Mouse (Mus musculus): Measurements from ENCODE around the gene Mrfap1. TPM values are rescaled to one million over a fixed set of nuclear protein-coding genes. Genes with fewer than 3 reads are reported as not detected.

Gene Mrfap1
- total RNA-seq (2021): 603 and 658 TPM in 2 replicates
- long read RNA-seq, transcript Mrfap1-201 (2 exons, 1,648 nt): major isoform, 597 of 620 reads
- long read RNA-seq, partial matches to known transcripts: 0 of 620 reads
- long read RNA-seq, other reads (novel, unspliced or antisense): 23 of 620 reads

DNA sequence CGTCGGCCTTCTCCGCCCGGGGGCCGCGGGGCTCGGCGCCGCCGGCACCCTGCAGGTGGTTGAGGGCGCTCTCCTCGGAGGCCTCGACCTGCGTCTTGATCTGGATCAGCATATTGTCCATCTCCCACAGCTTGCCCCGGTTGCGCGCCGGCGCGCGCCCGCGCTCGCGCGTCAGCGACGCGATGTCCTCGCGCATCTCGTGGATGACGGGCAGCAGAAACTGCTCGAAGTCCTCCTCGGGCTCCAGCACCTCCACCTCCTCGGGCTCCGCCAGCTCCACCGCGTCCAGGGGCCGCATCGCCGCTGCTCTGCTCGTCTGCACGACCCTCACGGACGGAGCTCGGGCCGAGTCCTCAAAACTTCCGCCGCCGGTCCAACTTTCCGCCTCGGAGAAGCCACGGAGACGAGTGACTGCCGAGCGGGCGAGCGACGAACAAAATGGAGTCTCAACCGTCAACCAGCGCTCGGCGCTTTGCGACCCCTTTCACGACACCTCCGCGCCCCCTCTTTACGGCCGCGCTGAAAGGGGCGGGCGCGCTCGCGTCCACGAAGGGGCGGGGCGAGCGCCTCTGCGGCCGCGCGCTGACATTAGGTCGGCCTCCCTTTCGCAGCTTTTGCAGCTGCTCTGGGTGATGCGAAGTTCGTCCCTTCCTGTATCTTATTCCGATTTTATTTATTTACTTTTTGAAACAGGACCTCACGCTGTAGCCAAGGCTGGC lies at the start of gene Mrfap1:
Mrfap1 (minus strand) TSS at position 477 of the 719 bp plus-strand sequence.
- DNase-seq: peak; percentile 92

DNA sequence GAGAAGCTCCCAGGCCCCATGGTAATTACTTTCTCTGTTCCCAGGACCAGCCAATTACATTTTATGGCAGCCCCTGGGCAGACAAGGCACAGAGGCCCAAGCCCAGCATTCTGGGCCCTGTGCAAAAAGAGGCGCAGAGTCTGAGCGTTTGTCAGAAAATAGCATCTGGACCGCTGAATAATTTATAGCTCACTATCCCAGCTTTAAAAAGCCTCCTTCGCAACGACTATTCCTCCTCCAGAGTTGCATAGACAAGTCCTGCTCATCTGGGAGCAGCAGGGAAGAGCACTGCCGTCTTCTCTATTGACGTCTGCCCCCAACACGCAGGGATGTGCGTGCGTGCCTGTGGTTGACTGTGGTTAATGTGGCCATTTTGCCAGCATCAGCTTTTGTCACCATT lies 47.9 kb upstream of the Mrfap1 start:
- DNase-seq: no peak

DNA sequence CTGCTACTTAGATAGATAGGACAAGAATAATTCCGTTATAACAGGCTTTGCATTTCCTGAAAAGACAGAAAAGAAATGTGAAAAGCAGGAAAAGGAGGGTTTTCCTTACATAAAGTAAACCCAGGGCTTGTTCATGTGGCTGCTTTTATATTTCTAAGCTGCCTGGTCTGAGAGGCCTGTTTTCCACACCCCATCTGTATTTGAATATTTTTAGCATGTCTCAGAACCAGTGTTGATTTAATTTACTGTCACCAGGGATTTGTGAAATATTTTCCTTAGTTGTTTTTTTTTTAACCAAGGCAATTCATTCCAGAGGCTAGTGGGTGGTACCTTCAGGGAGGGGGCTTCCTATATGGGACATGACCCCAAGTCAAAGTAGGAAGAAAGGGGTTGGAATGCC lies 45.1 kb upstream of the Mrfap1 start:
- DNase-seq: no peak

DNA sequence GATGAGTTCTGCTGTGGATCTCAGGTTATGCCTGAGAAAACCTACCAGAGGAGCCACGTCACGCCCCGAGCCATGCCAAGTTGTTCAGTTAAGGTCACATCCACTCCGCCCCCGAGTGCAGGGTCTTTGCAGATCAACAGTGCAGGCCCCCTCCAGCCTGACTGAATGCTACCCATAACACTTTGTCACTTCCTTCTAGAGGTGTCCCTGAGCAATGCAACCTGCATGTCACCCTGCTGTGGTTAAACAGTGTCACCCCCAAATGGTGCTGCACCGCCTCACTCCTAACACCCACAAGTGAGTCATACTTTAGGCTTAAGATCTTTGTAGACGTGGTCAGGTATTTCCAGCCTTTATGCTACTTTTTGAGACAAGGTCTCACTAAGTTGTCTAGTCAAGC lies 43.5 kb upstream of the Mrfap1 start:
- DNase-seq: no peak

DNA sequence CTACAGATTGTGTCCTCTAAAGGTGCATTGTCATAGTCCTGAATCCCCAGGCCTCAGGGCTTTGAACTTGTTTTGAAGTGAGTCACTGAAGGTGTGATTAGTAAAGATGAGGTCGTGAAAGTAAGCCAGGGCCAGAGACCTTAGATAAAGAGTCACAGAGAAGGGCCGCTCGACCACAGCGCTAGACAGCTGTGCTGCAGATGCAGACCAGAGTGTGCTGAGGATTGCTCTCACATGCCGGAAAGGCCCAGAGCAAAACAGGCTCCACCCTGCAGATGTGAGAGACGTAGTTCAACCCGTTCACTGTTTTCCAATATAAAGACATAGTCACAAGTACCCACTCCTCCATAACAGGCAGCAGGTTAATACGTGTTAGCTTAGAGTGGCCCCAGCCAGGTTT lies 43.0 kb upstream of the Mrfap1 start:
- DNase-seq: no peak

DNA sequence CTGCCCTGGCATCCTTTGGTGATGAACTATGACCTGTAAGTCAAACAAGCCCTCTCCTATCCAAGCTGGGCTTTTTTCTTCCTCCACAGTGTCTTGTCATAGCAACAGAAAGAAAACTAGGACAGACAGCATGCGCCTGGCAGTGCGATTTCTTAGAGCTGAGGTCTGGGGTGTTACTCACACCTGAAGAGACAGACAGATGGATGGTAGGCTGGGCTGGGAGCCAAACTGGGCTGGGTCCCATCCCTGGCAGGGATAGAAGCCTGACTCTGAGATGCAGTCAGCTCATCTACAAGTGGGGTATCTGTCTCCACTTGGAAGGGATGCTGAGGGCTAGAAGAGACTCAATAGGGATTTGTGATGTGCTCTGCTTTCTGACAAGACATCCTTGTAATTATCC lies 42.5 kb upstream of the Mrfap1 start:
- peak; percentile 15 for DNase-seq

DNA sequence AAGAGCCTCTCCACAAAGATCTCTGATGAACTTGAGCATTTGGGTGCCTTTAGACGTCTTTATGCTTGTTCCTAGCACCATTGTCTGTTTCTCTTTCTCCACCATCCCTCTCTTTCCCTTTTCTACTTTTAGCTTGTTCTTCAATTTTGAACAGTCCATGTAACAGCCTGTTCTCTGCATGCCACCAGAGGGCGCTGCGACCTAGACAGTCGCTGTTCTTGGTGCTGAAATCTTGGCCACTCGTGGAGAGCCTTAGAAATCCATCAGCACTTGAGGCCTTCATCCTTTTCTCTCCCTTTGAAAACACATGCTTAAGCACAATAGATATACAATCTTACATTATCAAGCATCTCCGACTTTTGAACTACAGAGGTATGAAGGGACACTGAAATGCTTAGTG lies 39.4 kb upstream of the Mrfap1 start:
- DNase-seq: peak; percentile 80

DNA sequence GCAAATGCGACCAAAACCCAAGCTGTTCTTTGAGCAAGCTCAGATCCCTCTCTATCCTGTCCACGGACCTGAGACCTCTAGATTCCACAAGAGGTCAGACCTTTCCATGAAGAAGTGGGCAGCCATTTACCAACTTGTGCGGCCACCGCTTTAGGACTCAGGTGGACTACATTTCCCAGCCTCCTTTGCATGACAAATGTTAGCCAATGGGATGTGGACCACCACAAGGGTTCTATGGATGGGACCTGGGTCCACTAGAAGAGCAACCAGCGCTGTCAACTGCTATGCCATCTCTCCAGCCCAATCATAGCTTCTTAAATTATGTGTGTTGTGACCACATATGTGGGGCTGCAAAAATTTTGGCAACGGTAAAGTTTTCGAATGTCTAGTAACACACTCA lies 34.7 kb upstream of the Mrfap1 start:
- DNase-seq: no peak

DNA sequence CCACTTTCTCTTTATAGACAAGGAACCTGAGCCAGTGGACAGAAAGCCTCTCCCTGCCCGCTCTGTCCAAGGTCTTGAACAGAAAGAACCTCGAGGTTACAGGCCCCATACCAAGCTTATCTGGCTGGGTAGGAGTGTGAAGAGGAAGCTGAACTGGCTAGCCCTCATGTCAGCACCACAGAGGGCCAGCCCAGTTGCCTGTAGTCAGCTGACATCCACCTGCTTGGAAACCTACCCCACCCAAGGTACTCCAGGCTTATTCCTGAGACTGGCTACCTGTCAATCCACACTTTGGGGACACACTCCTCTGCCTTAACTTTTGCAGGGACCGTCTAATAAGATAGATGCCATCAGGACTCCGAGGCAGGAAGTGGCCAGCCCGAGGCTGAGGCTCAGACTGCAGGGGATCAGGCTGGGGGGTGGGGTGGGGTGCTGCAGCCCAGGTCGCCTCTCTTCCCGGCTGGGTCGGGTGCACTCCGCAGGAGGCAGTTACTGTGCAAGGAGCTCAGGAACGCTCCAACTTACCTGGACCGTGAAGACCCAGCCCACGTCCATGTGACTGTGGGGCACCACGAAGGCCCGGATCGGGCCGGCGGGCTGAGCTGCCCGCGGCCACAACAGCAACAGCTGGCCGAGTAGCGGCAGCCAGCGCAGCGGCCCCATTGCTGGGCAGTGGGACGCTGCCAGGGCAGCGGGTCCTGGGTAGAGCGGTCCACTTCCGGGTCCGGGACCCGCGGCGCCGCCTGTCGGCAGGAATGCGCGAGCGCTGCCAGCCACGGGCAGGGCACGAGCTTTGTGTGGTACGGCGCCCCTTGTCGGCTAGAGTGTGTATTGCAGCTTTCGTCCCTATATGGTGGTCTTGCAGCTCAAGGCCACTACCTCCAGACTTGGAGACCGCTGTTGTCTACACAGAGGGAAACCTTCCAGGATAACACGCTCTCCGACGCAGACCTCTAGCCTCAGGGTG lies 33.6 kb upstream of the Mrfap1 start, which contains the start of gene Man2b2:
Man2b2 (minus strand) TSS at position 741 of the 967 bp plus-strand sequence.
- DNase-seq: peak; percentile 93

DNA sequence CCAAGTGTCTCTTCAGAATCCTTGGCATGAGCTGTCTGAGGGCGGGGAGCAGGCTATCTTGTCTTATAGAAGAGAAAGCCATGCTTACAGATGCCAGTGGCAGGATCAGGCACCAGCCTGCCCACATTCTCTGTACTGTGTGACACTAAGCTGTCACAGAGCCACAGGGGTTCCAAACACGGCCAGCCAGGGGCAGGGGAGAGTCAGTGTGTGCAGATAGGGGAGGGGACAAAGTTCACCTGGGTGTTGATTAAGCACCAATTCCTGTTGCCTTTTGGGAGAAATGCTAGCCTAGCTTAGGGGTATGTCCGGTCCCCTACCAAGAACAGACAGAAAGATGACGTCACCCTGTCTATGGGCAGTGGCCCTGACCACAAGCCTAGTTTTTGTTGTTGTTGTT lies 32.5 kb upstream of the Mrfap1 start:
- DNase-seq: no peak

DNA sequence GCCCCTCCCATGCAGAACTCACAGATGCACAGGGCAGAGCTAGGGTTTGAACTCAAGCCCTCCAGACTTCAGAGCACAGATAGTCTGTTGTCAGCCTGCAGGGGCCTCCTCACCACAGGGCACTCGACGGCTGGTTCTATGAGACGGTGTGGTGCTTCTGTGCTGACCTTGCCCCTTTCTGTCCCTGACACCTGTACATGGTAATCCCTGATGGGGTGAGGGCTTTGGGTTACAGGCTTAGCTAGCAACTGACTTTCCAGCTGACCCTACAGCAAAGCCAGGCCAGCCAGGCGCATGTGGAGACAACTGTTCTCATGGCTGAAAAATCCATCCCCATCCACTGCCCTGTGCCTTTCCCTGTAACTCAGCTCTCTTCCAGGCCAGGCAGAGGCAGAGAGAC lies 26.3 kb upstream of the Mrfap1 start:
- no peak for DNase-seq

DNA sequence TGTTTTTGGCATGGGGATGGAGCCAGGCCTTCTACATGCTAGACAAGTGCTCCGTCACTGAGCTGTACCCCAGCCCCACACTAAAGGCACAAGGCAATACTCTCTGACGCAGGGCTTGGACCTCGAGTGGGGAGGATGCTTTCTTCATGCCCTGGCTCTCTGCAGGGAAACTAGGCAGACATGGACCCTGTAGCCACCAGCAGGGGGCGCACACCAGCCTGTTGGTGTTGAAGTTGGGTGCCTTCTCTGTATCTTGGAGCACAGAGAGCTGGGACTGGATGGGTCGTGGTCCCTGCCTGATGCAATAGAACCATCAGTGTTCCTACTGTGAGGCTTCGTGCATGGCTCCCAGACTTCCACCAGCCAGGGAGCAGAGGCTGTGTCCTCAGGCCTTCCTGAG lies 23.6 kb upstream of the Mrfap1 start:
- DNase-seq: peak; percentile 65

DNA sequence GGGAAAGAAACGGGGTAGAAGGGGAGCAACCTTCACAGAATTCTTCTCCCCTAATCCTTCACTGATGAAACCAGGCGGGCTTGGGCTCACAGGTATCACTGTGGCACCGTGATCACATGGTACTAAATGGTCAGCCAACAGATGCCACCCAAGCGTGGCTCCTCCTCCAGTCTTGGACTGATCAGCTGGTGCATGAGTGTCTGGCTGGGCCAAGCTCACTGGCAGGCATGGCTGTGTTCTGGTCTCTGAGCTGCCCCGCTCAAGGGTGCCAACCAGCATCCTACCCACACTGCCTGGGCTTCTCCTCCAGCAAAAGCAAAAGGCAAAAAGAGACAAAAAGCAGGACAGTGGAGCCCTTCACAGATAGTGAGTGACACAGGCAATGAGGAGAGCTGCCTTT lies 23.2 kb upstream of the Mrfap1 start:
- no peak for DNase-seq

DNA sequence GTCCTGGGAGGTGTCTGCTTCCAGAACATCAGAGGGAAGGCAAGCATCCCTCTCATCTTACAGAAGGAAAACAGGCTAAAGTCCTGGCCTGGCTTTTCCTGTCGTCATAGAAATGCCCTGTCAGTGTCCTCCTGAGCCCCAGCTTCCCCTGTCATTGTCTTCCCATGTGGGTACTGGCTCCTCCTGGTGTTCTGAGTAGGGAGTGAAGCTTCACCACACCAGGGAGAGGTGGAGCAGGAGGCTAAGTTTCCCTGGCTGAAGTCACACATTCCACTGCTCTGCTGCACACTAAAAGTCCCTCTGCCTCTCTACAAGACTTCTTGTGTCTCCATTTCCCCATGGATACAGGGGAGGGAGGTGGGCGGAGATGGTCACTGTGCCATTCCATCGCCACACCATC lies 21.2 kb upstream of the Mrfap1 start:
- no peak for DNase-seq

DNA sequence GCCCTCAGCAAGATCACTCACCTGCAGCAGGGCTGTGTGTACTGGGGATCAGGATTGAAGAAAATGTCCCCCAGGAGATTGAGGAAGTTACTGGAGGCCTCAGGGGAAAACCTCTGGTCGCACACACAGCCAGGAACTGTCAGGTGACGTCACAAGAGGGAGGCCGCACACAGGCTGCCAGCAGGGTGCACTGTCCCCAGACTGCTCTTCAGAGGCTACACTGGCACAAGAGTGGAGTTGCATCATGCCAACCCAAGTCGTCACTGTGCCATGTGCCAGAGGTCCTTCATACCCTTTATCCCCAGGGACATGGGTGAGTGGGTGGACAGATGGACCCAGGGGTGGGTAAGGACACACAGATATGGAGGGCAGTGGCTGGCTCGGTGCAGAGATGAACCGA lies 18.0 kb upstream of the Mrfap1 start:
- DNase-seq: no peak

DNA sequence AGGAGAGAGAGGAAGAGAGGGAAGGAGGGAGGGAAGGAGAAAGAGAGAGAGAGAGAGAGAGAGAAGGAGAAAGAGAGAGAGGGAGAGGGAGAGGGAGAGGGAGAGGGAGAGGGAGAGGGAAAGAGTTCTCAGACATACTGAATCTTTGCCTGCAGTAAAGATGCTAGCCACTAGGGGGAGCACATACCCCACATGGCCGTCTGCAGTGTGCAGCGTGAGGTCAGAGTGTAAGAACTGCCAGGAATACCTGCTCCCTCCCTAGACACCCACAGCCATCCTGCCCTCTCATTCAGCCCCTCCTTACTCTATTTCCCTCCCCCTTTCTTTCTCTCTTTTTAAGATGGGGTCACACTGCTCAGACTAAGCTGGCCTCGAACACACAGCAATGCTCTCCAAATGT lies 14.8 kb upstream of the Mrfap1 start:
- peak; percentile 64 for DNase-seq

DNA sequence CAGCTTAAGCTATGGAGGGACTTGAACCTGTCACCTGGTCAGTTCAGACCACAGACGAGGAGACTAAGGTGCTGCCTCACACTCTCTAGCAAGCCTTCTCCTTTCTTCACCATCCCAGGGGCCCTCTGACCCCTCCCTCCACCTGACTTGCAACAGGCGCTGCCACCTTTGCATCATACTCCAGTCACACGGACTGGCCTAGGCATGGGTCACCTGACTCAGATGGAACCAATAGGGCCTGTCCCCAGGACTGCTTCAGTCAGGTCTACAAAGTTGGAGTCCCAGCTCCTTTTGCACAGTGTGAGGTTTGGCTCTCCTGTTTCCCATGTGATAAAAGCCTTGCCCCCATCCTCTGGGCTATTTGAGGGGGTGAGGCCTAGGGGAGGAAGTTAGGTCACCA lies 14.1 kb upstream of the Mrfap1 start:
- DNase-seq: no peak

DNA sequence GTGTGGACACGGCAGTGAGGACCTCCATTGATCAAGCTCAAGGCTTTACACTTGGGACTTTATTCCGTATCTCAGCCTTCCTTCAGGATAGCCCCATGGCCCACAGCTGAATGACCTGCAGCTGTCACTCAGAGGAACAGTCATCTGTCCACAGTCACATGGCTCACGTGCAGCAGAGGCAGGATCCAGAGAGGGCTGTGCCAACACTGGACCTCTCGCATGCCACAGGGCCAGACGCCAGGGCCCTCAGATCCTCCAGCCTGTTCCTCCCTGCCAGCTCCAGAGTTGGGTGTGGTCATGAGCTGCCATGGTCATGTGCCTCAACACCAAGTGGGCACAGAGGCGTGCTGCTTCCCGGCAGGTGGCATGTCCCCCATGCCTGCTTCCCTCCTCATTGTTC lies 12.6 kb upstream of the Mrfap1 start:
- DNase-seq: no peak

DNA sequence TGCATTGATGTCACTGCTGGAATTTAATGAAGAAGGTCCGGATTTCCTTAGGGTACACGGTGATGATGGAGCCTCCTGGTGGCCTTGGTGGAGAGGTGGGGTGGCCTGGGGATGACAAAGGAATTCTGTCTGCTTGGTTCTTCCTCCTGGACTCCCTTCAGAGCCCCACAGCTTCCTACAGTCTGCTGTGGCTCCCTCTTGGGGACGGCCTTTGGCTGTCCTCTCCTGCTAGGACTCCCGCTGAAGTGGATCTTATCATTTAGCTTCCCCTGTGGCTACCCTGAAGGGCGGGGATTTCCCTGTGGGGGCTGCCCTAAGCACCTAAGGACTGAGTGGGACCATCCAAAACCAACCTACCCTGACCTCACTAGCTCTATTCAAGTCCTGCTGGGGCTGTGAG lies 10.5 kb upstream of the Mrfap1 start:
- no peak for DNase-seq

DNA sequence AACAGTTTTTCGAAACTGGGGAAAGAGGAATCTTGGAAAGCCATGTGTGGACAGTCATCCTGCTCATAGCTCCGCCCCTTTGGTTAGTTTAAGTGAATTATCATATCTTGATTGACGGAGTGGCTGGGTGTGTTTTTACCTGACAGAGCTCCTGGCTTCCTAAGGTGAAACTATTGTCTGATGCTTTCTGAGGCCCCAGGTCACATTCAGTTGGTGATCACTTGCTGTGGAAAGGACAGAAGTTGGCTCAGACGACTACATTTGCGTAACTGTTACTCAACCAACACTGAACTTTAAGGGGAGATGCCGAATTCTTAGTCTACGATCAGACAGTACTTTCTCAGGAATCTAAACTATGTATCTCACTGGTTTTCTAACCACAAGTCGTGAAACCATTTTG lies 719 bp upstream of the Mrfap1 start:
- no peak for DNase-seq

DNA sequence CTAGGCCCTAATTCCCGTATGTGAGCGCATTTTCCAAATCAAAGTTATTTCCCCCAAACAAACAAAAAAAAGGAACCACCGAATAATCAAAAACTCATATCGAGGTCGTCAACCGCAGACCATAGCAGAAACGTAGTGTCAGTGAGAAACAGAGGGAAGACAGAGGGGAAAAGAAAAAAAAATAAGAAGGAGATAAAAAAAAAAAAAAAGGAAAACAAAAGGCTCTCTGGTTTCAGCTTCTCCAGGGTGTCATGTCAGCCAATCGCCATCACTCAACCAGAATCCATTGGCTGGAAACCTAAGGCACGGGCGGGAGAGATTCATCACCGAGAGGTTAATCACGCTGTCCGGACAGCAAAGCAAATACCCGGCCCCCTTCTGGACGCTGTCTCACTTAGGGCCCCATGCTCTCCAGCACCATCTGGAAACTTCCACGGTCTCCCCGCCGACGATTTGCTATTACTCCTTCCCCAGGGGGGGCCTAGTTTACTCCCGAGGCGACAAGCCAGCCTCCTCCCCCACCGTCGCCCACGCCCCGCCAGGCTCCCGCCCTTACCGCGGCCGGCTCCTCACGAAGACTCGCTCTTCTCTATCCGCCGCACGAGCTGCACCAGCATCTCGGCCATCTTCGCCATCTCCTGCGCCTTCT lies 801 bp downstream of the Mrfap1 start:
- DNase-seq: peak; percentile 68

DNA sequence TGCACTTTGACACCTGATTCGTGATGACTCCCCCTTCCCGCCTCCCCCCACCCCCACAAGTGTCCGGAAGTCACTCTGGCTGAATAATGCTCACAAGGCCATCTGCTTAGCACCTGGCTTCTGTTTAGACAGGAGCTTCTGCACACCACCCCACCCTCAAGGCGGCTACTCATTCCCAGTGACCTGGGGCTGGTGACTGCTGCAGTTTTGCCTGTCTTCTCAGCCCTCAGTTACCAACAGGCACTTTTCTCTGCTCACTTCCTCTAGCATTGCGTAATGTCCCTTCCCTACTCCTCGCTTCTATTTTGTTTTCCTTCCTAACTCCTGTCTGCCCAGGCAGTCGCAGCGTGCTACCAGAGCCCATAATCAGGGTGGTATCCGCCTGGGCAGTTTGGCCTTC lies 4.7 kb downstream of the Mrfap1 start:
- no peak for DNase-seq

DNA sequence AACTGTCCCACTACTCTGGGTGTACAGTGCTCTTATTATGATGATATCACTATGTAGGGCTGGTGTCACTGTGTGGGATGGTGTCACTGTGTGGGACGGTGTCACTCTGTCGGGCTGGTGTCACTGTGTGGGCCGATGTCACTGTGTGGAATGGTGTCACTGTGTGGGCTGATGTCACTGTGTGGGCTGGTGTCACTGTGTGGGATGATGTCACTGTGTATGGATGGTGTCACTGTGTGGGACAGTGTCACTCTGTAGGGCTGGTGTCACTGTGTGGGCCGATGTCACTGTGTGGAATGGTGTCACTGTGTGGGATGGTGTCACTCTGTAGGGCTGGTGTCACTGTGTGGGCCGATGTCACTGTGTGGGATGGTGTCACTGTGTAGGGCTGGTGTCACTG lies 10.5 kb downstream of the Mrfap1 start:
- DNase-seq: no peak
